ENCODE assay signal across 8 mouse cellular contexts in genomic region chr8:94492021-94492681, GRCm38 (mm10). TPM values are rescaled to one million over a fixed set of nuclear protein-coding genes. Genes with fewer than 3 reads are reported as not detected.
DNase-seq lines count a peak whose midpoint lies in the region; ATAC-seq lines count a peak whose summit lies in the region.

No protein-coding gene starts in this region.

- no peaks in the 10 kb centered on the region for H3K27me3 ChIP-seq in hindbrain, embryonic 14.5 days (ENCODE audit: control insufficient read depth, insufficient read depth, low read length)

- no peaks in the 10 kb centered on the region for H3K36me3 ChIP-seq in hindbrain, embryonic 14.5 days (replicated peaks; ENCODE audit: control insufficient read depth, insufficient read depth)

- H3K4me2 ChIP-seq in hindbrain, embryonic 14.5 days (replicated peaks), result peak overlapping the region; percentile 59

- peak overlapping the region; percentile 56; the same call in 1 of the 2 replicates for H3K9ac ChIP-seq in hindbrain, embryonic 14.5 days

- 6% methylated on average over 15 of the region's 15 CpGs for WGBS in hindbrain, embryonic 14.5 days

- peak overlapping the region; percentile 22 for H3K4me3 ChIP-seq in hindbrain, embryonic 14.5 days (replicated peaks; ENCODE audit: low read length)

- H3K4me1 ChIP-seq in hindbrain, embryonic 14.5 days (replicated peaks; ENCODE audit: control insufficient read depth, insufficient read depth, low read length), result 0 out of 2 replicates have a peak, but pooled peaks cover 6% of the 10 kb centered on the region

- DNase-seq in T-cell, adult 2 months (ENCODE audit: low spot score), result peak; percentile 56
- DNase-seq in cerebellum, postnatal 25 days, result peak; percentile 62 to 76
- DNase-seq in frontal cortex, postnatal 25 days (ENCODE audit: low spot score in 2 of 2), result peak; percentile 55 to 56
- DNase-seq in hindbrain, embryonic 14.5 days (ENCODE audit: low spot score), result peak; percentile 84
- DNase-seq in layer of hippocampus, postnatal 25 days (ENCODE audit: extremely low spot score in 1 of 2, low spot score in 1 of 2), result peak; percentile 68 to 77
- peak; percentile 84 for DNase-seq in lung, postnatal 14 days
- peak; percentile 50 for DNase-seq in retina, adult 2 months (ENCODE audit: low read depth, low spot score)
- peak; percentile 86 for DNase-seq in thymus, postnatal 4 days

- H3K9me3 ChIP-seq in hindbrain, embryonic 14.5 days (ENCODE audit: control insufficient read depth, low read length), result no peaks in the 10 kb centered on the region

- peak; percentile 89 for ATAC-seq in hindbrain, embryonic 14.5 days (ENCODE audit: low FRiP score)

- H3K27ac ChIP-seq in hindbrain, embryonic 14.5 days, result no peak overlapping the region

RNA-seq across cellular contexts. Expression of gene Cpne2, which starts 40.6 kb away (rescaled TPM):
- 21.6 and 21.8 TPM in 2 replicates for polyA plus RNA-seq in hindbrain, embryonic 14.5 days (2014; fragmentation: Nextera tagmentation; extraction: Ambion mirVana)
- total RNA-seq in layer of hippocampus, postnatal 25 days (2021), result 10 to 100 TPM; 40.0 to 42.4 TPM

RNA-seq across cellular contexts. Expression of gene Nlrc5, which starts 58.0 kb away (rescaled TPM):
- 0.22 and 0.31 TPM in 2 replicates for polyA plus RNA-seq in hindbrain, embryonic 14.5 days (2014; fragmentation: Nextera tagmentation; extraction: Ambion mirVana)
- under 1 TPM; 0.26 to 0.59 TPM for total RNA-seq in layer of hippocampus, postnatal 25 days (2021)
